Mouse (Mus musculus): Measurements from ENCODE around the gene Cavin3.

DNA sequence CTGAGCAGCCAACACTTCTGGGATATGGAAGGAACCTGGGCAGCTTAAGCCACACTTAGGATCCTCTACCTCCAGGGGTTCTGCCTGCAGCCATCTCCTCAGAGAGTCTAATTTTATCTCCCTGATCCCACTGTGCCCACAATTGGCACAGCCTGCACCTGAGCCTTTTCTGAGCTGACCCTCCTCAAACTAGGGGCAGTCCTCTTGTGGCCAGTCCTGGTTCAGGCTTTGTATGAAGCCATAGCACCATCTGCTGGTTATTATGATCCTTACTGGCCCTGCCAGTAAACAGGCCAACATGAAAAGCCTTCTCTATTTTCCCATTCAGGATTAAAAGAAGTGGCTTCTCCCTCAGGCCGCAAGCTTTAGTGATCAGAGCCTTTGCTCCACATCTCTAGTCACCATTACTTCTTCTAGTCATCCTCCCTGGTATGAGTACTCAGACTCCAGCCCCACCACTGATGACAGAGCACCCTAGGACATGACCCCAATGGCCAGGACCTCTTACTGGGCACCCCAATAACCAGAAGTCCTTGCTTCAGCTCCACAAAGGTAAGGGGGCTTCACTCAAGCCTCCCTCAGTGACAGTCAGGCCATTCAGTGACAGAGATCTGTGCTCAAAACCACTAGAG is 45.3 kb upstream of the Cavin3 start:
- TF ChIP-seq CTCF (IDR thresholded peaks at IDR 0.05; ENCODE audit: low read depth), result peak; percentile 59
- TF ChIP-seq EP300 (IDR thresholded peaks at IDR 0.05; ENCODE audit: low read depth), result no peak
